Mouse (Mus musculus): ENCODE measurements at regions not wholly inside any gene's neighbourhood (a gene's known extent, or its start where the extent isn't known, plus 50 kb on each side); places are given as distances from the start of the nearest gene placed in this dataset.

- no peak overlapping the region for H3K4me3 ChIP-seq (ENCODE audit: low read depth, low read length)
- WGBS: 66% methylated on average over 3 of the region's 3 CpGs
- no peak for TF ChIP-seq CTCF (IDR thresholded peaks at IDR 0.05; ENCODE audit: low read depth)
Measured at GRCm38 (mm10) chr12:14318693-14319092, 166.8 kb upstream of the Fam84a start.

GRCm38 (mm10) chr12:14316392-14316791, 164.5 kb upstream of the Fam84a start:
- Histone ChIP-seq H3K4me1 (replicated peaks; ENCODE audit: control insufficient read depth, insufficient read depth, low read length) (no peaks in the 10 kb centered on the region), H3K9me3 (ENCODE audit: control insufficient read depth) (no peaks in the 10 kb centered on the region), H3K4me3 (ENCODE audit: low read depth, low read length) (no peak overlapping the region), H3K4me2 (replicated peaks; ENCODE audit: low read depth) (no peak overlapping the region), H3K36me3 (ENCODE audit: control insufficient read depth, insufficient read depth) (no peaks in the 10 kb centered on the region), H3K9ac (ENCODE audit: low read depth, low read length) (no peak overlapping the region), H3K27ac (ENCODE audit: low read depth, low read length) (no peak overlapping the region), H3K27me3 (replicated peaks; ENCODE audit: control insufficient read depth, insufficient read depth, low read length) (no peaks in the 10 kb centered on the region)
- TF ChIP-seq CTCF (IDR thresholded peaks at IDR 0.05; ENCODE audit: low read depth): no peak
- ATAC-seq: no peak
- WGBS: 47% methylated on average over 2 of the region's 2 CpGs

More at GRCm38 (mm10) chr12:14318693-14319092, 166.8 kb upstream of the Fam84a start:
- no peak for ATAC-seq
- Histone ChIP-seq H3K9ac (ENCODE audit: low read depth, low read length) (no peak overlapping the region), H3K9me3 (ENCODE audit: control insufficient read depth) (no peaks in the 10 kb centered on the region), H3K4me1 (replicated peaks; ENCODE audit: control insufficient read depth, insufficient read depth, low read length) (no peaks in the 10 kb centered on the region), H3K27me3 (replicated peaks; ENCODE audit: control insufficient read depth, insufficient read depth, low read length) (no peaks in the 10 kb centered on the region), H3K36me3 (ENCODE audit: control insufficient read depth, insufficient read depth) (no peaks in the 10 kb centered on the region), H3K4me2 (replicated peaks; ENCODE audit: low read depth) (no peak overlapping the region), H3K27ac (ENCODE audit: low read depth, low read length) (no peak overlapping the region)

GRCm38 (mm10) chr12:14315780-14316179, 163.9 kb upstream of the Fam84a start:
- WGBS: 47% methylated on average over 5 of the region's 5 CpGs
- no peak for ATAC-seq
- H3K27me3 ChIP-seq (replicated peaks; ENCODE audit: control insufficient read depth, insufficient read depth, low read length): no peaks in the 10 kb centered on the region
- no peak overlapping the region for H3K4me3 ChIP-seq (ENCODE audit: low read depth, low read length)
- no peaks in the 10 kb centered on the region for H3K36me3 ChIP-seq (ENCODE audit: control insufficient read depth, insufficient read depth)
- no peaks in the 10 kb centered on the region for H3K9me3 ChIP-seq (ENCODE audit: control insufficient read depth)
- peak; percentile 70 for TF ChIP-seq CTCF (IDR thresholded peaks at IDR 0.05; ENCODE audit: low read depth)
- no peaks in the 10 kb centered on the region for H3K4me1 ChIP-seq (replicated peaks; ENCODE audit: control insufficient read depth, insufficient read depth, low read length)
- no peak overlapping the region for H3K4me2 ChIP-seq (replicated peaks; ENCODE audit: low read depth)
- no peak overlapping the region for H3K9ac ChIP-seq (ENCODE audit: low read depth, low read length)
- no peak overlapping the region for H3K27ac ChIP-seq (ENCODE audit: low read depth, low read length)

GRCm38 (mm10) chr12:14302366-14302930, 150.6 kb upstream of the Fam84a start:
- peak; percentile 92 for ATAC-seq
- Histone ChIP-seq H3K27me3 (replicated peaks; ENCODE audit: control insufficient read depth, insufficient read depth, low read length) (no peaks in the 10 kb centered on the region), H3K36me3 (ENCODE audit: control insufficient read depth, insufficient read depth) (no peaks in the 10 kb centered on the region), H3K27ac (ENCODE audit: low read depth, low read length) (0 out of 2 replicates have a peak overlapping the region, but pooled peaks have one; percentile 6), H3K4me2 (replicated peaks; ENCODE audit: low read depth) (no peak overlapping the region), H3K4me3 (ENCODE audit: low read depth, low read length) (no peak overlapping the region), H3K9me3 (ENCODE audit: control insufficient read depth) (no peaks in the 10 kb centered on the region), H3K4me1 (replicated peaks; ENCODE audit: control insufficient read depth, insufficient read depth, low read length) (no peaks in the 10 kb centered on the region), H3K9ac (ENCODE audit: low read depth, low read length) (no peak overlapping the region)
- WGBS: 31% methylated on average over 2 of the region's 2 CpGs
- no peak for TF ChIP-seq CTCF (IDR thresholded peaks at IDR 0.05; ENCODE audit: low read depth)

GRCm38 (mm10) chr12:14301676-14302365, 150.0 kb upstream of the Fam84a start:
- Histone ChIP-seq H3K4me1 (replicated peaks; ENCODE audit: control insufficient read depth, insufficient read depth, low read length) (no peaks in the 10 kb centered on the region), H3K27ac (ENCODE audit: low read depth, low read length) (peak overlapping the region; percentile 6), H3K9me3 (ENCODE audit: control insufficient read depth) (no peaks in the 10 kb centered on the region), H3K4me3 (ENCODE audit: low read depth, low read length) (no peak overlapping the region), H3K9ac (ENCODE audit: low read depth, low read length) (no peak overlapping the region), H3K36me3 (ENCODE audit: control insufficient read depth, insufficient read depth) (no peaks in the 10 kb centered on the region), H3K27me3 (replicated peaks; ENCODE audit: control insufficient read depth, insufficient read depth, low read length) (no peaks in the 10 kb centered on the region), H3K4me2 (replicated peaks; ENCODE audit: low read depth) (no peak overlapping the region)
- ATAC-seq: peak; percentile 68
- WGBS: 18% methylated on average over 2 of the region's 2 CpGs
- TF ChIP-seq CTCF (IDR thresholded peaks at IDR 0.05; ENCODE audit: low read depth): no peak

GRCm38 (mm10) chr12:14292083-14292482, 140.2 kb upstream of the Fam84a start:
- WGBS: 78% methylated on average over 3 of the region's 3 CpGs
- no peaks in the 10 kb centered on the region for H3K36me3 ChIP-seq (ENCODE audit: control insufficient read depth, insufficient read depth)
- ATAC-seq: no peak

More at GRCm38 (mm10) chr12:14292083-14292482, 140.2 kb upstream of the Fam84a start:
- no peaks in the 10 kb centered on the region for H3K9me3 ChIP-seq (ENCODE audit: control insufficient read depth)
- no peaks in the 10 kb centered on the region for H3K4me1 ChIP-seq (replicated peaks; ENCODE audit: control insufficient read depth, insufficient read depth, low read length)
- no peak overlapping the region for H3K4me2 ChIP-seq (replicated peaks; ENCODE audit: low read depth)
- H3K27ac ChIP-seq (ENCODE audit: low read depth, low read length): no peak overlapping the region
- H3K4me3 ChIP-seq (ENCODE audit: low read depth, low read length): no peak overlapping the region
- TF ChIP-seq CTCF (IDR thresholded peaks at IDR 0.05; ENCODE audit: low read depth): no peak
- no peak overlapping the region for H3K9ac ChIP-seq (ENCODE audit: low read depth, low read length)
- no peaks in the 10 kb centered on the region for H3K27me3 ChIP-seq (replicated peaks; ENCODE audit: control insufficient read depth, insufficient read depth, low read length)
